Mouse (Mus musculus): ENCODE measurements around the gene Emilin3. TPM values are rescaled to one million over a fixed set of nuclear protein-coding genes. Genes with fewer than 3 reads are reported as not detected.

Gene Emilin3
- polyA plus RNA-seq (2014; fragmentation: Illumina TruSeq; extraction: RNeasy Lipid Tissue Mini Kit (QIAGEN cat#74804); ENCODE audit: low replicate concordance): not detected

DNA sequence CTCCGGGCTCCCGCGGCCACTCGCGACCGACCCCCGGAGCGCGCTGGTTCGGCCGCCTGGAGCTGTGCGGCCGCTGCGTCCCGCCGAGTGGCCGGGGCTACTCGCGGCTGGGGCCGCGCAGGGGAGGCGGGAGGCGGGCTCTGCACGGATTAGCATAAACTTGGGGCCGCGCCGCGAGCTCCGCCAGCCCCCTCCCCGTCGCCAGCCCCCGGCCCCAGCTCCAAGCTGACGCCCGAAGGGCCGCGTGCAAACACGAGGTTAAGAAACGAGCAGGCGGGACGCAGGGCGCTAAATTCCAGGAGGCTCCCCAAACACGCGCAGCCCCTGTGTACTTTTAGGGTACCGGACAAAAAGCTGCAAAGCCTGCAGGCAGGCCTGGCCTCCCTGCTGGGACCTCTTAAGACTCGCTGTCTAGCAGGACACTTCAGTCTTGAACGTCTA, at the start of gene Emilin3:
Emilin3 (minus strand) TSS at position 98 of the 441 bp plus-strand sequence.

DNA sequence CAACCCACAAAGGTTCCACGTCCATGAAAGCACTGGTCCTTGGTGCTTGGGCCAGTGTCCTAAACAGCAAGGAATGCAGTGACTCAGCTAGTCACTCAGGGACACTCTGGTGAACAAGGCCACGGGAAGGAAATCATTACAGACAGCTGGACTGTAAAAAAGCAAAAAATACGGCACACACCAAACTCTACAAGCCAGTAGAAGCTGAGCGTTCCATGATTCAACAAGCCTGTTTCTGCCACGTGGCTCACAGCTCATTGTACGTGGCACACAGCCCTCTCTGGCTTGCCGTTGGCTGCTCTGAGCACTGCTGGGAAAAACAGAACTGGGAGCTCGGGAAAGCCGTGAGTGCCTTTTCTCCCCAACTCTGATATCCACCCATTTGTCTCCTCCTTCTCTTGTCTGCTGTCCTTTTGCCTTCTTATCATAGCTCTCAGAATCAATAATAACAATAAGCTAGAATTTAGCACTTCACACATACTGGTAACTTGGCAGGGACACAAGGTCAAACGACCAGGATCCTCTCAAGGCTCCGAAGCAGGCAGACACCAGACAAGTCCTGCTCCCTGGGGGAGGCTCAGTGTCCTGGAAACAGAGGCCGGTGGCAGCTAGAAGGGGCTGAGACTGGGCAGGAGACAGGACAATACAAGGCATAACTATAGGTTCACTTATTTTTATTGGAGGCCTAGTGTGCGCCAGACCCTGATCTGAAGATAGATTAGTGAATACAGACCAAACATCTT, 31.5 kb downstream of the Emilin3 start, which contains the start of gene Lpin3:
Lpin3 (plus strand) TSS at position 218 of the 743 bp plus-strand sequence.

GRCm38 (mm10) chr2:160872890-160873382, 39.2 kb downstream of the Emilin3 start, which contains the start of gene Zhx3:
Zhx3 (minus strand) TSS chr2:160872998.

Other genes starting within 250 kb of the Emilin3 start
- 3.8 TPM for gene Plcg1, start 181.0 kb downstream of the Emilin3 start, polyA plus RNA-seq (2014; fragmentation: Illumina TruSeq; extraction: RNeasy Lipid Tissue Mini Kit (QIAGEN cat#74804); ENCODE audit: low replicate concordance)
- gene Zhx3, start 39.3 kb downstream of the Emilin3 start, polyA plus RNA-seq (2014; fragmentation: Illumina TruSeq; extraction: RNeasy Lipid Tissue Mini Kit (QIAGEN cat#74804); ENCODE audit: low replicate concordance): 7.0 TPM
- gene Lpin3, start 31.7 kb downstream of the Emilin3 start, polyA plus RNA-seq (2014; fragmentation: Illumina TruSeq; extraction: RNeasy Lipid Tissue Mini Kit (QIAGEN cat#74804); ENCODE audit: low replicate concordance): 2.6 TPM
- 11.1 TPM for gene Chd6, start 196.7 kb upstream of the Emilin3 start, polyA plus RNA-seq (2014; fragmentation: Illumina TruSeq; extraction: RNeasy Lipid Tissue Mini Kit (QIAGEN cat#74804); ENCODE audit: low replicate concordance)

Data from small intestine, adult 10 weeks (tissue).